Mouse (Mus musculus) left cerebral cortex, adult 18-20 months (tissue): ENCODE measurements around the gene Arid1a. TPM values are rescaled to one million over a fixed set of nuclear protein-coding genes. Genes with fewer than 3 reads are reported as not detected.

Experiments
- DNase-seq, 2 experiments: peaks; one replicate each; pipeline ENCODE4 v3.0.0; 2021 to 2022; ENCODE audit warnings: low spot score in 2 of 2, mixed read lengths in 1 of 2
- total RNA-seq, 2 experiments: library from RNA; stranded (reverse); gene quantifications; 2 replicates each; pipeline ENCODE4 v1.2.3; 2021

Arid1a gene
- total RNA-seq, 2 experiments from 2014 or later = 83.3 to 86.2 TPM

GRCm38 (mm10) chr4:133735282-133735681, 21.3 kb downstream of the Arid1a start:
- no peak for DNase-seq

- no peak for DNase-seq
Observed at GRCm38 (mm10) chr4:133730122-133730521, 26.4 kb downstream of the Arid1a start.

GRCm38 (mm10) chr4:133729541-133730093, 27.0 kb downstream of the Arid1a start:
- DNase-seq = peak; percentile 81 to 85

DNA sequence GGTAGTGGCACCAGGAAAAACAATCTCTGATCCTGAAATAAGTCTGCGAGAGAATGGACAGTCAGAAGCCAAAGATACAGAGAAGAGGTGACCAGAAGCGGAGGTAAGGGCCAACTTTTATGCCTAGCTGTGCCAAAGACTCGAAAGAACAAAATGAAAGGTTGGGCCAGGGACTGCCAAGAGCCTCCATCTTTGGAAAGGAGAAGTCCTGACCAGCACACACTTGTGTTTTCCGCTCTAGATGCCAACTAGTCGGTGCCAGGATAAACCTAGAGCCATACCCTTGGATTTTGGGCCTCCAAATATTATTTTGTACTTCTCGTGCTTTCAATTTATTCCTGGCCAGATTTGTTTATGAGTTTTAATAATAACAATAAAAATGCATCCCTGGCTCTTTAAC, 27.6 kb downstream of the Arid1a start:
- DNase-seq = no peak

DNA sequence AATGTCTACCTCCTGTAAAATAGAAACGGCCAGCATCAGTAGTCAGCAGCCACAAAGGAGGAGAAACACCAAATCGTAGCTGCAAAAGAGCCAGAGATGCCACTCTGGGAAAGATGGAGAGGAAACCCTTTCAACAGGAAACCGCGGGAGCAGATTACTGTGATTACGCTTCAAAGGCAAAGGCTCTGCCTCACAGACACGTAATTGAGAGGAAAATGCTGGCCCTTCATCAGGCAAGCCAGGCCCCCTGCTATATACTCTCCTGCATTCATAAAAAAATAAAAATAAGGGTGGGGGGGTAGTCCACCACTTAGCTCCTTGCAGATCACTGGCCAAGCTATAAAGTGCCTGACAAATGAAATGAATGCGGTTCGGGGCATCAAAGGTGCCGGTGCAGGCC, 28.3 kb downstream of the Arid1a start:
- DNase-seq = no peak

DNA sequence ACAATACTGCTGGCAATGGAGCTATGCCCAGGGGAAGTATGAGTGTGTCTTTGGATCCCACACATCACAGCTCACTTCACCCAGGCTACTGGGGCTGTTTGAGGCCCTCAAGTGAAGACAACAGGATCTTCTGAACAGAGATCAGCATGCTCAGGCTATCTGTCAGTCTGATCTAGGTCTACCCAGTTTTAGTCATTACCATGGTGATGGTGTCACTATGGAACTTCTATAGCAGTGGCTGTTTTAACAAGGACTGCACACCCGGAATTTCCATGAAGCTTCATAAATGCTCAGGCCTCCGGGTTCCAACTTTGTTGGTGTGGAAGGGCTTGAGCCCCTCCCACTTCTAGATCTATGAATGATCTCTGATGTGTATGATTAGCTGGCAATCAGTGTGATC, 30.9 kb downstream of the Arid1a start:
- DNase-seq = no peak

GRCm38 (mm10) chr4:133719791-133720190, 36.8 kb downstream of the Arid1a start:
- no peak for DNase-seq

DNA sequence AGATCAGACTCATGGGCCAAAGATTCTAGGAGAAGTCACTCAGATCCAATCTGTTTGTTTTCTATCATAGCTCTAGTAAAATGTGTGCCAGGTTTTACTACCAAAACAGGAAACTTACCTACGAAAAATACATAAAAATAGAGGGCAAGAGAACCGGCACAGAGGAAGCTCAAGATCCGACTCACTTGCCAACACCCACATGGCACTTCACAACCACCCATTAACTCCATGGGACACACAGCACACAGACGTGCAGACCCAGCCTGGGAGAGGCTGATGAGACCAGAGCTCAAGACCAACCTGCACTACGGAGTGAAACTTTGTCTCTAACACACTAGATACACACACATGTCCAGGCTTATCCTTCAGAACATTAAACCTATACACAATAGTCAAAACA, 43.8 kb downstream of the Arid1a start:
- DNase-seq = no peak

DNA sequence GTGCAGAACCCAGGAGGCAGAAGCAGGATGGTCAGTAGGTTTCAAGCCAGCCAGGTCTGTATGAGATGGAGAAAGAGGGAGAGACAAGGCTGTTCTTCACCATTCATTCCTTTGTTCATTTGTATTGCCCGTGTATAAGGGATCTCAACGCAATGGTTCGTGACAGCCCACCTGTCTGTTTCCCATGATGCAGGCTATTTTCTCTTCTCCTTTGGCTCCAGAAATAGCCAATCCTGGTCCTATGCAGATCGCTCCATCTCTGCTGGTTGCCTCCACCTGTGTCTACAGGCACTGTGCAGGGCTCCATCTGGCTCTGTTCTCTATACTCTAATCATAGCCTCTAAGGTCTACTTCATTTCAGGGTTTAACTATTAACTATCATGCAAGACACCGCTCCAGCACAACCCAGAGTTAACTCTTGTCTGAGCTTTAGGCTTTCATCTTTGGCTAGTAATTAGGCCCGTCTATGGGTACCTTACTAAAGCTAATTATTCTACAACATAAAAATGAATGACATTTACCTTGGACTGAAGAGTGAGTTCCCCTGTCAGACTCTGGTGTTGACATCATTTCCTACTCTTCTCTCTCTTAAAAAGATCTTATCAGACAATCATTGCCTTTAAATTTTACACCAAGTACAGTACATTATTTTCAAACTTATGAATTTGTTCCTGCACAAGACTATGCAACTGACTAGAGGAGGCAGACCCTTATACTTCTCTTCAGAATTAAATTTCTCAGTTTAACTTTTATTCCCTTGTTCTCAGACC, 45.1 kb downstream of the Arid1a start:
- no peak for DNase-seq

DNA sequence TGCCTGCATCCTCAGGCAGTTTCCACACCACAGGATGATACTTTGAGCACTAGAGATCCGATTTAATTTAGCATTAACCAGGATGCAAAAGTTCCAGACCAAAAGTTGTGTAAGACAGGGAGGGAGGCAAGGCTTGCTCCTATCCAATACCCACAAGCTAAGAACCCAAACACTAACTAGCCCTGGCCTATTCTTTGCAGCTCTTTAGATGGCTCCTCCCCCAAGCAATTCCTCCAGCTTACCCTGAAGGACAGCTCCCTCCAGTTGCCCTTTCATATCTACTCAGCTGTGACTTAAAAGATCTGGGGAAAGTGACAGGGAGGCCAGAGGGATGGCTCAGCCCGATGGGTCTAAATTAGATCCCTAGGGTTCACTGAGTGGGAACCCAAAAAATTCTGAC, 47.2 kb downstream of the Arid1a start:
- DNase-seq = no peak

DNA sequence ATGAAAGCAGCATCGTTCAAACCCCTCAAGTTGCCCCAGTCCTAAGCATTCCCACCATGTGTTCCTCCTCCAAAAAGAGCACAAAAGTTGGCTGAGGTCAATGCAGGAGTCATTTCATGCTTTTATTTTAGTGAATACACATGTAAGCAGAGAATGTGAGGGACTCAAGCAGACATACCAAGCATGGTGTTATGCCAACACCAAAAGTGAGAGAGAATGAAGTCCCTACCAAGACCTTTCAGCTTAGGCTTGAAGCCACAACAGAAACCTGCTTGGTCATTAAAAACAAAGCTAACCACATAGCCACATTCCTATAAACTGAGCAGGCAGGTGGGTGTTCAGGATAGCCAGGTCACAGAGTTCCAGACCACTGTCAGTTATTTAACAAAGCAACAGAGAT, 49.1 kb downstream of the Arid1a start:
- DNase-seq = no peak

- DNase-seq = peak; percentile 25 to 60
Observed at GRCm38 (mm10) chr4:133706956-133707355, 49.6 kb downstream of the Arid1a start.

GRCm38 (mm10) chr4:133705062-133705461, 51.5 kb downstream of the Arid1a start:
- no peak for DNase-seq

- peak; percentile 50 to 58 for DNase-seq
Observed at GRCm38 (mm10) chr4:133700905-133701368, 55.6 kb downstream of the Arid1a start.

DNA sequence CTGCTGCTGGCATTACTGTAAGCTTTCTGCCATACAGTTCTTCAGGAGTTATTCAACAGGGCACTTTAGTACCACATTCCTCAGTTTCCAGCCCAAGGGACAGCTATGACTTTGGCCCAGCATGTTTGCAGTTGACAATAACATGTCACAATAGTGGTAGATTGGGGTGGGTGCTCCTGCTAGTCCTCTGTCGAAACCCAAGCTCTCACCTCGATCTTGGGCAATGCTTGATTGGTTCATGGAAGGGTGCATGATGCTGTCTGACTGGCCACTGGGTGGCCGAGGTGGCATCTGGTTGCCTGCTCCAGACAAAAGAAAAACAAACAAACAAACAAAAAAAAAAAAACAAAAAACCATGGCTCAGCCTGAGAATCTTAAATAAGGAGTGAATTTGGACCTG, 61.2 kb downstream of the Arid1a start:
- DNase-seq = no peak

DNA sequence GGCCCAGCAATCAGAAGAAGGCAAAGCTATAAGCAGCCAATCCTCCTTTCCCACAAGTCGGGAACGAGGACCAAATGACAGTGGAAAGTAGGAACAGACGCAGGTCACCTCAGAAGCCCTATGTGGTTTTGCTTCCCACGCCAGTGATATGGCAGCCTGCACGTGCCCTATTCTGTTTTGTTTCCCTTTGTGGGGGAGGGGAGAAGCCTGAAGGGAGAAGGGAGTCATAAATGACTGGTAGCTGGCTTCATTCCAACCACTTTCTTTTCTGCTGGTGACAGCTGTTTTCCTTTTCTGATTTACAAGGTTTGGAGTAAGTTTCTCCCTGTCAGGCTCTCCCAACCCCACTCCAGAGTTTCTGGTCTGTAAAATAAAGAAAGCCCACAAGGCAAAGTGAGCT, 66.3 kb downstream of the Arid1a start:
- DNase-seq = no peak

DNA sequence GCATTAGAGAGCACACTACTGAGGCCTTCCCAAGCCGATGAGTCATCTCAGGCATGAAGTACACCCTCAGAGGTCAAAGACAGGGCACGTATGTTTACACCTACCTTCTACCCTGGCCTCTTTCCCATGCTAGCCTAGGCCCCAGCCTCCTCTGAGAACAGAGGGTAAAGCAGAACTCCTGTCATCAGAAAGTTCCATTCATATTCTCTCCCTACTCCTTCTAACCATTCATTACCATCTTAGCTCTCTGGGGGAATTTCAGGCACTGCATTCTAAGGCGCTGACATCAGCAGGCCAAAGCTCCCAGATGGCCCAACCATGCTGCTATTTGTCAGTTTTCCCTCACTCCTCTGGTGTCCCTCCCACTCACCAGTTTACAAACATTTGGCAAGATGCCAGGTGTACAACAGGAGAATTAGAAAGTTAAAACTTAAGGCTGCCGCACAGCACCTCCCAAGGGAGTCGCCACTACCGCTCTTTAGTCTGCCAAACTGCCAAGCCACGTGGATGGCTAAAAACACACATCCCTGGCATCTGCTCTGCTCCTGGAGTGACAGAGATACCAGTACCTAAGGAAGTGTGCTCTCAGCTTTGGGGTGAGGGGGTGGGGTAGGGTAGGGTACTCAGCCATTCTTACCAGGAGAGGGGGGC, 68.0 kb downstream of the Arid1a start:
- no peak for DNase-seq

- DNase-seq = no peak
Observed at GRCm38 (mm10) chr4:133687126-133687525, 69.4 kb downstream of the Arid1a start.

DNA sequence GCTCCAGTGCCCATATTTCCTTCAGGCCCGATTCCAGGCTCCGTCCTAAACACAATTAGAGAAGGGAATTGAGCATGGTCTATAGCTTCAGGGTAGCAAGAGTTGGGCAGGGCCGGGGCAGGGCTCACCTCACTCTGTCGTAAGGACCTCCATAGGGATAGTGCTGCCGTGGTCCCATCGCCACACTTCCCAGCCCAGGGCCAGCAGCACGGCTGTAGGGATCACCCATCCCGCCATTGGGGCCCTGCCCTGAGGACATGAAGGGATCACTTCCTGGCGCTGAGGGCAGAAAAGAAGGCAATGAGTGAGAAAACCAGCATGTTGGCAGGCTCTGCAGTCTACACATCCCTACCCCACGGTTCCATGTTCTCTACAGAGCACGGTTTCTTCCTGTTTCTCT, 70.1 kb downstream of the Arid1a start:
- DNase-seq = no peak

DNA sequence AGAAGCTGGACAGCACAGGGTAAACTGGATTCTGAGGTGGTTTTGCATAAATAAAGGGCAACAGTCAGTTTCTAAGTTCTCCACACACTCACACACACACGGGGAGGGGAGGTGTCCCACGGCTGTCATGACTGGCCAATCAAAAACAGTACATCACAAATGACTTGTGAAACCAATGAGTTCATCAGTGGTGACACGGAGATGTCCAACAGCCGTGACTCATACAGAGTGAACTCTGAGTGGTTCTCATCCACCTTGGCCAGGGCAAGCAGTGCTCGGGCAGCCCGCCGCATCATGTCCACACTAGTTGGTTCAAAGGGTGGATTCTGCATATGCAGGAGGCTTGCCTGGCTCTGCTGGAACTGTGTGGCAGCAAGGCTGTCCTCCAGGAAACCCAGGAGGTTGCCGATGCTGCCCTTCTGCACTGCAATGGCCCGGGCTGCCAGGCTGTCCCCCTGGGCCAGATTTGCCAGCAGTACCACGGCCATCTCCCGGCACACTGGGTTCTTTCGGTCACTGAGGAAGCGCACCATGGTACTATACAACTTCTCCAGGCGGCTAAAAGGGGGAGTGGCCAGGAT, 76.3 kb downstream of the Arid1a start:
- DNase-seq = no peak

- no peak for DNase-seq
Observed at GRCm38 (mm10) chr4:133679629-133680028, 76.9 kb downstream of the Arid1a start.

- no peak for DNase-seq
Observed at GRCm38 (mm10) chr4:133677266-133677665, 79.3 kb downstream of the Arid1a start.
